Mouse (Mus musculus): Measurements from ENCODE around the gene Kpna6.
"Not testable (repeated sequence)": the region's sequence is repeated elsewhere in the genome, so short reads cannot be mapped to it uniquely, and the experiment has no call there.

Gene Kpna6

DNA sequence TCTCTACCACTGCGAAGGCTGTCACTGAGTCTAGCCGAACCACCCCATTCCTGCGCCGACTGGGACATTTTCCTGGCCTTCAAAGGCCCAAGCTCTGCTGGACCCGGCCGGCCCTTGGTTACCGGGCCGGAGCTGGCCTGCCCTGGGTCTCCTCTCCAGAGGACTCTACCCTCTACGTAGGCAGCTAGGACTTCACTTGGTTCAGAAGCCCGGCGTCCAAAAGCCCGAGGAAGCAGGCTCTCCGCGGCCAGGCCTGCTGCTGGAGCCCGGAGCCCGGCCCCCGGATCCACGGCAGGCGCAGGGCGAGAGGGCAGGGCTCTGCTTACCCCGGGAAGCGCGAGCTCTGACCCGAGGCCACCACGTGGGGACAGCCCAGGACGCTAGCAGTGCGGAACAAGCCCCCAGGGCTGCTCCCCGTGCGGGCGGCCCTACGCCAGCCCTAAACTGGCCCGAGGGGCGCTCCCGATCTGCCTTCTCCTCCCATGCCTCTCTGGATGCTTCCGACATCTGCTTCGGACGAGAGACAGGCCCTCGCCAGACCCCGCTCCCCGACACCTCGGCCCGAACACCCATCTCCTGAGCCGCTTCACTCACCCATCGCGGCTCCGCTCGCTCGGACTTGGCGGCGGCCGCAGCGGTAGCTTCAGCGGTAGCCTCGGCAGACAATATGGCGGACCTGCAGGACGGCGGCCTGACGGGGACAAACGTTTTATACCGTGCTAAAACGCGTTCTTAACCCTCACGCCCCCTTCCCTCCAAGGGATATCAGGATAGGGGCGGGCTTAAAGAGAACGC, at the start of gene Kpna6:
TSS of gene Kpna6 (minus strand) at position 685 of the 795 bp plus-strand sequence.
- DNase-seq (ENCODE audit: low spot score) = peak; percentile 96

DNA sequence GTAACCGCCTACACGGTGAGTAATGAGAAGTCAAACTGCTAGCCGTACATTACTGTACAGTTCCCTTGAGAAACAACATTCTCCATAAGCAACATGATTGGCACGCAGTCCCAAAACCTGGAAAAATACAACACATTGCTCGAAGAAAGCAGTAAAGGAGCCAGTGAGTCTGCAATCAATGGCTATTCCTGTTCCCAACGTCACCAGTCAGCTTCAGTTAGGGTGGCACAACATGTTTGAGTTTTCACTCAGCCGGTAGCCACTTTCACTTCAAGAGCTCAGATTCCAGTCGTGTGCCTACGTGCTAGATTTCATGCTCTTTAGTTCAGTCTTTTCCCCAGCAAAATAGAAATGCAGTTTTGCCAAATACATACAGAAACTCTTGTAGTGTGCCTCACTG, 43.7 kb upstream of the Kpna6 start:
- no peak for DNase-seq (ENCODE audit: low spot score)

DNA sequence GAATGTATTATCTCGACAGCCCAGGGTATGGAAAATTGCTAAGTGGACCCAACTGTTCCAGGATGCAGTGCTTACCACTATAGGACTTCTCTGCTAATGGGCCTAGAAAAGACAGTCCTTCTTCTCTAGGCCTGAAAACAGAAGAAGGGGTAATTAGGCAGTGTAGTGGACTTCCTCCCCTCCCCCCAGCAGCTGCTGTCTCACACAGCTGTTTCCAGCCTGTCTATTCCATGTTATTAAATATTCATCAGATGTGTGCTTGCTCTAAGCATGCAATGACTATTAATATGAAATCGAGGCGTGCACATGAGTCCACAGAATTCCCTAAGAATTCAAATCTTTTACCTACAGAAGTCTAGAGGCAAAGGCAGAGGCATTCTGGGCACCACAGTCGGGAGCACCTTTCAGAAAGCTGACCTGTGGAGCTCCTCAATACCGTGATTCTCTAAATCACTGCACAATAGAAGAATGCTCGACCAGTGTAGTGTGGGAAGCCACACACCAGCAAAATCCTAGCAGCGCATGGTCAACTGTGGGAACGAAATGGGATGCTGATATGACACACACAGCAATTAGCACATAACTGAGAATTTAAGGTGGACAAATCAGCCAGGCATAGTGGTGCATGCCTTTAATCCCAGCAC, 37.0 kb upstream of the Kpna6 start:
- no peak for DNase-seq (ENCODE audit: low spot score)

DNA sequence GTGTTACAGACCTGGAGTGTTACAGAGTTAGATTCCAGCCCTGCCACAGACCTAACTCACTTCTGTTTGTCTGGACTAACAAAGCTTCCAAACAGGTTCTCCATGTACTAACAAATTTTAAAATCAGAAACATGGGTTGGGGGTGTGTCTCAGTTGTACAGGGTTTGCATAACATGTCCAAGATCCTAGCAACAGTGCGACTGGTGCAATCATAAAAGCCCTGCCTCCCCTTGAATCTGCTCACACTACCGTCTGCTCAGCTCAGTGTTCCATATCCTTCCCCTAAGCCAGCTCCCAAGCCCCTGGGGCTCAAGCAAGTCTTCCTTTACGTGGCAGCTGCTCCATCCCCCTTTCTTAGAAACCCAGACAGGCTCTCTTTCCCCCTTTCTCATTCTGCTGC, 34.2 kb upstream of the Kpna6 start:
- no peak for DNase-seq (ENCODE audit: low spot score)

DNA sequence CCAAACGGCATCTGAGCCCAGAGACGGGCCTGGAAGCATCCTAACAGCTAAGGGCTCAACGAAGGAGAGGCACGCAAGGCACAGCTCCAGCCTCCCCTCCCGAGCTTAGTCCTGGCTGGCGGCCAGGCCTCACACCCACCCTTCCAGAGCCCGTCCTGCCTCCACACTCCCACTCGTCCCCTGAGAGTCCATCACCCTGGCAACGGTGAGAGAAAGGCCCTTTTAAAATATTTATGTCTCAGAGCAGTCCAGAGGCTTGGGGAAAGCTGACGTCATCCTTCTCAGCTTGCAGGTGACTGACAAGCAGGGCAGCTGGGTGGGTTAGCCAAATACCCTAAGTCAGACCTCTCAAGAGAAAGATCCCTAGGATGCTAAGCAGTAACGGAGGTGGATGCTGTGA, 29.9 kb upstream of the Kpna6 start:
- DNase-seq (ENCODE audit: low spot score) = peak; percentile 72

DNA sequence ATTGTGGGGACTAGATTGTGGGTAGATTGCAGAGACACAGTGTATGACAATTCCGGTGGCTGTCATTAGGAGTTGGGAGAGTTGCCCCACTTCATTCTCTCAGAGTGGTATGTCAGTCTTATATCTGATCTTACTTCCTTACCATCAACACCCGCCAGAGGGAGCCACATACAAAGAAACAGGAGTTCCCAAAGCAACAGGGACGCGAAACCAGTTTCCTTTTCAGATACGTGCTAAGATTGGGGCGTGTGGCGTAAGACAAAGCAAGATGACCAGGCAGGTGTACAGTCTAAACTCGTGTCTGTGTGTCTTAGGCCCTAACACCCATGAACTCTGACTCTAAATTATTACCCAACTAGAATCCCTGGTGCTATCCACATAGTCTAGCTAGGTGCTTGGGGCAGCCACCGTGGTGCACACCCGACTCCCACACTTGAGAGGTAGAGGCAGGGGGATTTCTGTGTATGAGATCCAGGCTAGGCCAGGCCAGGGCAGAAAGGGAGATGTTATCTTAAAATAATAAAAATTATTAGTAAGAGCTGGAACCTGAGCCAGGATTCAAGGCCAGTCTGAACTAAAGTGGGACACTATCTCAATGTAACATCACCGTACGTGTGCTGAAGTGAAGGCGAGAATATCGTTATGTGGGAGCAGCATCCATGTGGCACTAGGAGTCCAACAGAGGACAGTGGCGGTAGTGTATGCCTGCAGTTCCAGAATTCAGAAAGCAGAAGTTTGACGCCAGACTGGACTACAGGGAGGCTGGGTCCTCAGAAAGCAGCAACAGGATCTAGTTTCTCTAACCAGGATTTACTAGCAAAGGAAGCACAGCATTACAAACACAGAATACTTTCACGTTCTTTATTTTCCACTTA, 29.2 kb upstream of the Kpna6 start:
- peak; percentile 94 for DNase-seq (ENCODE audit: low spot score)

DNA sequence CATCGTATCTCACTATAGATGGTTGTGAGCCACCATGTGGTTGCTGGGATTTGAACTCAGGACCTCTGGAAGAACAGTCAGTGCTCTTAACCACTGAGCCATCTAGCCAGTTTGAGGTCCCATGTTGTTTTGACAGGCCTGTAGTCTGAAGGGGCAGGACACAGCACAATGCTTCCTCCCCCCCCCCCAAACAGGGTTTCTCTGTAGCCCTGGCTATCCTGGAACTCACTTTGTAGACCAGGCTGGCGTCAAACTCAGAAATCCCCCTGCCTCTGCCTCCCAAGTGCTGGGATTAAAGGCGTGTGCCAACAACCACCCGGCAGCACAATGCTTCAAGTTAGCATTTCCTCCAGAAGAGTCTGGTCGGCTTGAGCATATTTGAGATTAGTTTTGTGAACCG, 28.1 kb upstream of the Kpna6 start:
- not testable (repeated sequence) for DNase-seq (ENCODE audit: low spot score)

DNA sequence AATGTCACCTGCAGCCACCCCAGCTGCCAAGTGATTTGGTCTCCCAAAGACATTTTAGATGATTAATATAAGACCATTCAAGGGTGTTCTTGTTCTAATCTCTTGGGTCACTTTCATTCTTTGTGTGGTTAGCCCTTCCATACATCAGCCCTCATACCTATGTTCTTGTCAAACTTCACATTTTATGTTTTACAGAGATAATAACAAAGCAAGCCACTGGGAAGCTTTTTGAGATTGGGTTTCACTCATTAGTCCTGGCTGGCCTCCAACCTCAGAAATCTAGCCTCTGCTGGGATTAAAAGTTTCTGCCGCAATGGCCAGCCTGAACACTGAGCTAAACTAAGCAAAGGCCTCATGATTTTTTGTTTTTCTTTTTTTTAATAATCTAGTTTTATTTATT, 27.6 kb upstream of the Kpna6 start:
- DNase-seq (ENCODE audit: low spot score) = no peak

DNA sequence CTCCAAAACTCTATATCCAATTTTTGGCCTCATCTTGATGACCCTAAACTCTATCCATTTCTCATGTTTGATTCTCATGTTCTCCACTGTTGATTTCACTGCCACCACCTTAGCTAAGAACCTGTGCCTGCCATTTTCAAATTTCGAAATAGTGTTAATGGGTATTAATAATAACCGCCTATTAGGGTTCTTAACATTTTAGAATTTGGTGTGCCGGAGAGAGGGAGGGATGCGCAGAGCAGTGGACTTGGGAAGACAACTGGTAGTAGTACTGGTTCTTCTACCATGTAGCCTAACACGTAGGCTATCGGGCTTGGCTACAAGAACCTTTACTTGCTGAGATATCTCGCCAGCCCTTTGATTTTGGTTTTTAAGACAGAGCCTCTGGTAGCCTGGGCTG, 24.6 kb upstream of the Kpna6 start:
- no peak for DNase-seq (ENCODE audit: low spot score)

DNA sequence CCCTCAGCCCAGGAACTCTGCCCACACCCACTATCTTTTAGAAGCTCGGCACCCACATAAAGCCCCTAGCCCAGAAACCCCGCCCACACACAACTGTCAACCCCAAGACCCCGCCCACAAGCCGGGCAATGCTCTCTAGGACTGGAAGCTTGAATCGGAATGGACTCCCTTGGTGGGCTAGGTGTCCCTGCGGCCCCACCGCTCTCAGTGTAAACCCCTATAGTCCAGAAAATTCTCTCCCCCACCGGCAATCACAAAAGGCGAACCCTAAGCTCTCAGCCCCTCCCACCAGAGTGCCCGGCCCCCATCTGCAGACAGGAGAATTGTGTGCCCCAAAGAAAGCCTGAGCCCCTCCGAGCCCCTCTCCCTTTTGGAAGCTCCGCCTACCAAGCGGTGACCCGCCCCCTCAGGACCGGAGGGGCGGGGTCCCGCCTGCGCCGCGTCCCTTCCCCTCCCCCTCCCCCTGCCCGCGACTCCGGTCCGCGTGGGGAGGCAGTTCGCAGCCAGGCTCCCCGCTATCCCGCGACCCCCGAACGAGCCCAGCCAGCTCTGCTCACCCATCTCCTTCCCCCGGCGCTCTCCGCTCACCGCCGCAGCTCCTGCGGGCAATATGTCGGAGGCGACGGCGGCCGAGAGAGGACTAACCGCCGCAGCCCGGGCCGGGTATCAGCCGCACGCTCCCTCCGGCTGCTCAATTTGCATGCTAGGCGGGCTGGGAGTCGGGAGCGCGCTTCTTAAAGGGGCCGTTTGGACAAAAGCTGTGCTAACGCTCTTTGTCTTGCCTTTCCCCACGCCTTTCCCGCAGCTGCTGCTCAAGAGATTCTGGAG, 23.8 kb upstream of the Kpna6 start, which contains the start of gene Tmem39b:
TSS of gene Tmem39b (minus strand) at position 681 of the 828 bp plus-strand sequence.
- DNase-seq (ENCODE audit: low spot score) = peak; percentile 98

DNA sequence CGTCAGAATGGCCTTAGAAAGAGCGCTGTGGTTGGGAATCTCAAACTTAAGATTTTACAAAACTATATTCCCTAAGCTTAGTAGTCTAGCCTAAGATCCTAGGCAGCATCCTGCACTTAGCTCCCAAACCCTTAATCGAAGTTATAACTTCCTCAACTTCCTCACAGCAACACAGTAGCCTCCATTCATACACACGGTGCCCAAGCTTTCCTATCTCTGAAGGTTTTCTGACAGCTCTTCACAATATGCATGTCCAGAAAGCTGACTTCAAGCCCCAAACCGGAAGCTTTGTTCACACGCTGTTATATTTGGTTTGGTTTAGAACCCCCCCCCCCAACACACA, 23.2 kb upstream of the Kpna6 start:
- no peak for DNase-seq (ENCODE audit: low spot score)

DNA sequence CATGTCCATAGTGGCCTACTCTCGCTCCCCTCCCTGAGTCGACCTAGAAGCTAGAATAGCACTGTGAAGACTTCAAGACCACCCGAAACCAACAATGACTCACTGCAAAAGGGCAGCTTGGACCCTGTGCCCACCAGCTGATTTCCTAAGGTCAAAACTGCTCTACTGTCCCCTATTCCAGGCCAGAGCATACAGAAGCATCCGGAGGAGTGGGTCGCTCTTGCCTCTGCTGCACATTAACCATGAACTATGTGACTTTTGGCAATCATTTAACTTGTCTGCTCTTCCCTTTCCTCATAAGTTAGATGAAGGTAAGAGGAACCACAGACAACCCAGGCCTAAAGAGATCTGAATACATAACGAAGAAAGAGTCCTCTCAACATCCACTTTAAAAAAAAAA, 12.0 kb upstream of the Kpna6 start:
- no peak for DNase-seq (ENCODE audit: low spot score)

DNA sequence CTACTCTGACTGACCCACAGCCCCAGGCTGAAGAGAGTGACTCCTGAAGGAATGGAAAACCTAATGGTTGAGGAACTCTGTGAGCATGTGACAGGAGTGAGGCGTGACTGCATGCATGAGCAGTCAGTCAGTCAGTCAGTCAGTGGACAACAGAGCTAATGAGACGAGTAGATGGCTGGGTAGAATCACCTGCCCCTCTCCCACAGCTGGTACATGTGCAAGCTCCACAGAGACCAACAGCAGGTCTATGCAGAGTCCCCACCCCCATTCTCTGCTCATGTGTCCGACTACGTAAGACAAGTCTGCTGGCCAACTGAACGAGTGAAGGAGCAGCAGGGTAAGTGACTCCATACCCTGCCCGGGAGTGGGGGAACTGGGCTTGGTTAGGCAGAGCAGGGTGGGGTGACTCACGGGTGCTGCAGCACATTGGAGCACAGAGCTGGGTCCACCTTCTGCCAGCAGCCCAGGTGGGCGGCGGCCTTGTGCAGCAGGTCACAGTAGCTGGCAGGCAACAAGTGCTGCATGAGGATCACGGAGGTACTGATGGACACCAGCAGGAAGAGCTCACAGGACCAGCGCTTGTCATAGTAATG, 11.4 kb upstream of the Kpna6 start:
- DNase-seq (ENCODE audit: low spot score) = no peak

DNA sequence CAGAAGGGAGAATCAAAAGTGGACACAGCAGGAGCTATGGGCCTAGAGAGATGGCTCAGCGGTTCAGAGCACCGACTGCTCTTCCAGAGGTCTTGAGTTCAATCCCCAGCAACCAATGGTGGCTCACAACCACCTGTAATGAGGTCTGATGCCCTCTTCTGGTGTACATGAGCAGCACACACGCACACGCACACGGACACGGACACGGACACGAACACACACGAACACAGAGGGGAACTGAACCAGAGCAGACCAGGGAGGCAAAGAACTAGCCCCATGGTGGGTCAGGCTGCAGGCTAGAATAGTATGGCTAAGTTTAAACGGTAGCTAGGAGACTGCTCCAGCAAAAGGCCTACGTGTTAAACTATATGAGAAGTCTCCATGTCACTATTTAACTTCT, 9.3 kb upstream of the Kpna6 start:
- no peak for DNase-seq (ENCODE audit: low spot score)

DNA sequence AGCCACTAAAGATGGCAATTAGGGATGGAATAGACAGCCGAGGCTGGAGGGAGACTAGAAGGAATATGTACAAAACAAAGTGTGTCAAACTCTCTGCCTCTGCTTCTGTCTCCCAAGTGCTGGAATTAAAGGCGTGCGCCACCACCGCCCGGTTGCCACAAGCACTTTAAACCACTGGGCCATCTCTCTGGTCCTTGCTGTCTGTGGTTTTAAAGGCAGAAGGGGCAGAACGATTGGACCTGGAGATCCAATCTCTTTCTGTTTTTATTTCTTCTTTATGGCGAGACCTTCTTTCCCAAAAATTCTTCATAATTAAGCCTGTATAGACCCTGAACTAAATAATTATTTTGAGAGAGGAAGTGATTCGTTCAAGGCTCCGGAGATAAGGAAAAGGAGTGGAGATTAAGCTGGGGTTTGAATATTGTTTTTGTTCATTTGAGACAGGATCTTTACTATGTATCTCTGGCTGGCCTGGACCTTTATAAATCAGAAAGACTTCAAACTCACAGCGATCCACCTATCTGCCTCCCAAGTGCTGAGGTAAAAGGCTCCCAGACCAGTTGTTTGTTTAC, 397 bp upstream of the Kpna6 start:
- DNase-seq (ENCODE audit: low spot score) = no peak

DNA sequence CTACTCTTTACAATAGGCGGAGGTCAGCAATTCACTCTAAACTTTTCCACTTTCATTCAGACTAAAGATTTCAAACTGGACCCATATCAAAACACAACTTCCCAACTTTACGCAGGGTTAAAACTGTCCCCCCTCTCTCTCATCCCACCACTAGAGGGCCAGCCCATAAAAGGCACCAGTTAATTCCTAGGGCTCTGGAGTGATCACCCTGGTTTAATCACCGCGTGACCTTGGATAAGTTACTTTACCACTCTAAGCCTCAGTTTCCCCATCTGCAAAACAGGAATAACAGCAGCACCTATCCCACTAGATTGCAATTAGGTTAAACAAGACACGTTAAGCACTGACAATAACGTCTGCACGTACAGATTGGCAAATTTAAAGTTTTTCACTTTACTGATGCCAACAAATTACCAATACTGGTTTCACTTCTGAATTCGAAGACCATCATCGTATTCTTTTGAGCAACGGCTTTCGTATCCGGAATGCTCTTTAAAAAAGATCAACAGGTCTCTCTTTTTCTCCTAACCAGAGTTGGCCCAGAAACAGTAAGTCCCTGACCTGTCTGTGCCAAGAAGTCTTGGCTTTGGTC, 980 bp downstream of the Kpna6 start:
- DNase-seq (ENCODE audit: low spot score) = peak; percentile 85

DNA sequence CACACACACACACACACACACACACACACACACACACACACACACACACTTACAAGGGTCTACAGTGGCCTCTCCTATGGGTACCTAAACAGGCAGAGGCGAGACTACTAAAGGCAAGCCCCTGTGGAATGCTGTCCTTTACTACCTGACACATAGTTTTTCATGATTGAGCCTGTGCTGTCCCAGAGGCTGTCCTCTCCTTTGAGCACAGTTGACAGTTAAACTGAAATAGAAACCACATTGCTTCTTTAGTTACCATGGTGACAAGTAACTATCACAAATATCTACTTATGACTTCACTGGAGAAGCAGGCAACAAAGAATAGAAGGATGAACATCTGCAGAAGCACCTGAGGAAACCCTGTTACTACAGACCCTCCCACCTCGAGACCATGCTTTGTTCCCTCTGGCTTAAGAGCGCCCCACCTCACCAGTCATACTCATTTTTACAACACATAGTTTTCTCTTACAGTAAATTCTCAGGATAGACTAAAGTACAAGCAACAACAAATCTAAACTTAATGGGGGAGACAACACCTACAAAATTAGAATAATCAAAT, 10.2 kb downstream of the Kpna6 start:
- no peak for DNase-seq (ENCODE audit: low spot score)

DNA sequence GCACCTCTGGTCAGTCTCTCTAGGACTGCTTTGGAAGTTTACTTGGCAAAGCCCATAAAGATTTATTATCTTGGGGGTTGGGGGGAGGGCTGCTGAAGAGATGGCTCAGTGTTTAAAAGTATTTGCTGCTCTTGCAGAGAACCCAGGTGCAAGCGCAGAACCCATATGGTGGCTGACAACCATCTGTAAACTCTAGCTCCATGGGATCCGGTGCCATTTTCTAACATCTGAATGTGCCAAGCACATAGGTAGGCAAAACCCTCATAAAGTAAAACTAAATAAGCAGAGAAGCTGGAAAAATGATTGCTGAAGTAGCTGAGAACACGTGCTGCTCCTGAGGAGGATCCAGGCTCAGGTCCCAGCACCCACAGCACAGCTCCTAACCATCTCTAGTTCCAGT, 11.0 kb downstream of the Kpna6 start:
- no peak for DNase-seq (ENCODE audit: low spot score)

DNA sequence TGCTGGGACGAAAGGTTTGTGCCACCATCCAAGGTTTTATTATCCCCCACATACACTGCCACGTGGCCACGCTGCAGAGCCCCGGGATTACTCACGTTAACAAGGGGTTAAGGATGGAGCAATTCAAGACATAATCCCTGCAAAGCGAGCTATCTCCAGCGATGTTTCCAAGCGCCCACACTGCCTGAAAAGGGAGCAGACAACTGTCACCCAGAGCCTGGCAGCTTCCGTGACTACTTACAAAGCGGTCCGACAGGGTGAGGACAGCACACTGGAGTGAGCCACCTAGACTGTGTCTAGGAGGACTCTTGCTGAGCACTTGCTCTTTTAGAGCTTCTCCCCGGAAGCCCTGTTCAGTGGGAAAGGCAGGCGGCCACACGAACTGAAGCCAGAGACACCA, 17.8 kb downstream of the Kpna6 start:
- DNase-seq (ENCODE audit: low spot score) = no peak

DNA sequence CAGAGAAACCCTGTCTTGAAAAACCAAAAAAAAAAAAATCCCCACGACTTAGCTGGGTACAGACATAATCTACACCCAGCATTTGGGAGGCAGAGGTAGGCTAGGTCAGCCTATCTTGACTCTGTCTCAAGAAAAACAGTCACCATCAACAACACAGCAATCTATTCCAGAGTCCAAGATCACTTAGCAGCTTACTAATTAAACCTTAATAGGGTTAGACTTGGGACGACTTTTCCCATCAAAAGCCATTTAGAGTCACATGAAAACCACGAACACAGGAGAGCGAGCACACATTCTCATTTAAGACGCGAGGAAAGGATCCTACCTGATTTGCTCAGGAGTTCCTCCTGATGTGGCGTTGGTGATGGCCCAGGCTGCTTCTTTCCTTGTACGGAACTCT, 22.2 kb downstream of the Kpna6 start:
- no peak for DNase-seq (ENCODE audit: low spot score)
